15 mouse cellular contexts compared by ENCODE assay signal in the genomic region with DNA sequence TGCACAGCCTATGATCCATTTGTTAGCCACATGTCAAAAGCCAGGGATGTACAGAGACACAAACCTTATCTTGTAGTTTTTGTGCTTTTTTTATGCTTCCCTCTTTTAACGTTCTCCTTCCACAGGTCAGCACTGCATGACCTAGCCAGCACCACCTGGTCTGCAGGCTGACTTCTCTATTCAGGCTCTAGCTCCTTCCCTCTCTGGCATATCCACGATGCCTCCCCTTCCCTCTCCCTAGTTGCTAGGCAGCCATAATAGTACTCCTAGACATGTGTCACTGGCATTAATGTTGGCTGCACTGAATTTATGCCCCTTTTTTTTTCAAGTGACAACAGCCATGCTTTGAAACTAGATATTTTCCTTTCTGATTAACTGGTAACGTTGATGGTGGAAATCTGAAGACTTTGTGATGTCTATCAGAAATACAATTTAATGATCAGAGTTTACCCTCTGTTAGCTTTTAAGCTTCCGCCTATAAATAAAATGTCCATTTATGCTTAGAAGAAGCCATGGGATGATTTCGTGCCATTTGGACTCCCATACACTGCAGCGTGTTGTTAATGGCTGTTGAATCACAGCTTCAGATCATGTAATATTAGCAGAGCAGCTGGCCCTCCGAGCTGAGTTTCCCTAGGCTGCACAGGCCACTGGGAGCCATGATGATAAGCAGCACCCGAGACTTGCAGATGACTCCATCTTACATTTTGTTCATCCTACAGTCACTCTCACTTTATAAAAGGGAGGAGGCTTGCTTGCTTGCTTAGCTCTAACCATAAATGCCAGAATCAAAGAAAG.
DNase-seq lines count a peak whose midpoint lies in the region; ATAC-seq and TF ChIP-seq lines count a peak whose summit lies in the region.
"Had no signal": no experiment of that assay in that cellular context is flagged by ENCODE, and none has a peak within 500 bp of the region (broad histone marks: within the 10 kb centered on the region; RNA-seq: fewer than 3 reads in every experiment).

No protein-coding gene starts in this region.

- no peak overlapping the region for H3K4me2 ChIP-seq in hindbrain, postnatal 0 days (ENCODE audit: low read depth, low read length)
- no peak overlapping the region; the same call in 1 of the 2 replicates for H3K4me2 ChIP-seq in neural tube, embryonic 12.5 days (replicated peaks)
- H3K4me2 ChIP-seq: forebrain, embryonic 13.5 days; heart, embryonic 15.5 days; limb, embryonic 12.5 days had no signal

- ATAC-seq in hindbrain, postnatal 0 days = peak; percentile 83
- peak; percentile 92 for ATAC-seq in neural tube, embryonic 12.5 days (ENCODE audit: low FRiP score, low read depth)
- ATAC-seq: forebrain, embryonic 13.5 days had no signal

- TF ChIP-seq POLR2A in brain, embryonic 14.5 days (IDR thresholded peaks at IDR 0.05; ENCODE audit: borderline replicate concordance, extremely low read depth, insufficient read depth, insufficient read length, poor library complexity, severe bottlenecking) = no peak
- no peak for TF ChIP-seq POLR2A in kidney, adult 2 months (IDR thresholded peaks at IDR 0.05; ENCODE audit: low read depth, low read length)

- 34% methylated on average over 8 of the region's 8 CpGs for WGBS in hindbrain, postnatal 0 days
- WGBS in neural tube, embryonic 12.5 days = 33% methylated on average over 8 of the region's 8 CpGs
- 70% methylated on average over 8 of the region's 8 CpGs for WGBS in kidney, adult 2 months

- H3K4me1 ChIP-seq in hindbrain, postnatal 0 days (ENCODE audit: insufficient read depth, low read length) = no peaks in the 10 kb centered on the region
- peaks cover 27% of the 10 kb centered on the region for H3K4me1 ChIP-seq in neural tube, embryonic 12.5 days
- no peaks in the 10 kb centered on the region for H3K4me1 ChIP-seq in kidney, adult 2 months (ENCODE audit: control insufficient read depth, insufficient read depth, low read length)
- H3K4me1 ChIP-seq: limb, embryonic 12.5 days had no signal

- H3K9me3 ChIP-seq in hindbrain, postnatal 0 days (ENCODE audit: low read length) = no peaks in the 10 kb centered on the region
- no peaks in the 10 kb centered on the region for H3K9me3 ChIP-seq in neural tube, embryonic 12.5 days
- H3K9me3 ChIP-seq: forebrain, embryonic 13.5 days; heart, embryonic 15.5 days; limb, embryonic 12.5 days had no signal

- peak overlapping the region; percentile 1; the same call in 1 of the 2 replicates for H3K27ac ChIP-seq in hindbrain, postnatal 0 days
- no peak overlapping the region for H3K27ac ChIP-seq in neural tube, embryonic 12.5 days
- no peak overlapping the region for H3K27ac ChIP-seq in kidney, adult 2 months (ENCODE audit: insufficient read depth, low read depth, low read length)
- H3K27ac ChIP-seq: forebrain, embryonic 13.5 days; heart, embryonic 15.5 days; limb, embryonic 12.5 days; liver, embryonic 14.5 days had no signal

- H3K27me3 ChIP-seq in hindbrain, postnatal 0 days (ENCODE audit: insufficient read depth, low read length) = no peaks in the 10 kb centered on the region
- H3K27me3 ChIP-seq in neural tube, embryonic 12.5 days (replicated peaks) = no peaks in the 10 kb centered on the region
- H3K27me3 ChIP-seq in kidney, adult 2 months (replicated peaks; ENCODE audit: control insufficient read depth, insufficient read depth, low read length) = no peaks in the 10 kb centered on the region
- H3K27me3 ChIP-seq: heart, embryonic 15.5 days; limb, embryonic 12.5 days had no signal

- H3K9ac ChIP-seq in hindbrain, postnatal 0 days (replicated peaks; ENCODE audit: low read length) = no peak overlapping the region
- no peak overlapping the region for H3K9ac ChIP-seq in neural tube, embryonic 12.5 days
- H3K9ac ChIP-seq: forebrain, embryonic 13.5 days; heart, embryonic 15.5 days; limb, embryonic 12.5 days; liver, embryonic 14.5 days had no signal

- peak; percentile 44 for DNase-seq in brain, embryonic 14.5 days (ENCODE audit: low read depth)
- peak; percentile 50 for DNase-seq in embryo, embryonic 11 days
- DNase-seq in hindbrain, postnatal 0 days (ENCODE audit: low spot score) = peak; percentile 65
- no peak for DNase-seq in T-cell, adult 2 months (ENCODE audit: low spot score)
- DNase-seq in kidney, adult 2 months = no peak
- no peak for DNase-seq in right cerebral cortex, postnatal 10 days (ENCODE audit: low spot score in 2 of 2)
- DNase-seq: cerebellum, adult 9-10 months; kidney, adult 8-10 months; kidney, postnatal 25 days; lung, postnatal 10 days had no signal

- H3K36me3 ChIP-seq in hindbrain, postnatal 0 days (ENCODE audit: insufficient read depth, low read length) = peaks cover 6% of the 10 kb centered on the region; the same call in 1 of the 2 replicates
- H3K36me3 ChIP-seq in neural tube, embryonic 12.5 days = peaks cover 15% of the 10 kb centered on the region; the same call in 1 of the 2 replicates
- no peaks in the 10 kb centered on the region for H3K36me3 ChIP-seq in kidney, adult 2 months (ENCODE audit: control insufficient read depth, insufficient read depth, low read length)

- no peak for TF ChIP-seq CTCF in brain, embryonic 14.5 days (IDR thresholded peaks at IDR 0.05; ENCODE audit: borderline replicate concordance, extremely low read depth, insufficient read depth, insufficient read length)
- TF ChIP-seq CTCF in hindbrain, postnatal 0 days (IDR thresholded peaks at IDR 0.05; ENCODE audit: low read depth) = no peak
- TF ChIP-seq CTCF in kidney, adult 2 months (conservative IDR thresholded peaks at IDR 0.05; ENCODE audit: insufficient read depth, insufficient read length, low read depth, low read length) = no peak

- no peak overlapping the region for H3K4me3 ChIP-seq in hindbrain, postnatal 0 days (ENCODE audit: low read length)
- H3K4me3 ChIP-seq in neural tube, embryonic 12.5 days = no peak overlapping the region
- H3K4me3 ChIP-seq in kidney, adult 2 months (ENCODE audit: insufficient read depth, low read depth, low read length) = no peak overlapping the region
- H3K4me3 ChIP-seq: forebrain, embryonic 13.5 days; heart, embryonic 15.5 days; limb, embryonic 12.5 days had no signal

Comparison
In these comparisons a context has a peak if more than half of its experiments do, and no peak if none do; other contexts are left out.
1. DNase-seq: peak in brain, embryonic 14.5 days (single experiment), embryo, embryonic 11 days (single experiment) and hindbrain, postnatal 0 days (single experiment); none in T-cell, adult 2 months (single experiment), kidney, adult 2 months (single experiment) and right cerebral cortex, postnatal 10 days (0 of 2).